Mouse (Mus musculus) lung, postnatal 25 days (tissue): ENCODE results near the gene Cela3a.
A peak's percentile ranks its signal among the peaks of the same experiment; 100 is the strongest.
"Not testable (repeated sequence)": the region's sequence is repeated elsewhere in the genome, so short reads cannot be mapped to it uniquely, and the experiment has no call there.

Source experiments
- DNase-seq: peaks from one replicate; pipeline ENCODE4 v3.0.0; 2022; ENCODE audit warnings: low spot score

The Cela3a gene

DNA sequence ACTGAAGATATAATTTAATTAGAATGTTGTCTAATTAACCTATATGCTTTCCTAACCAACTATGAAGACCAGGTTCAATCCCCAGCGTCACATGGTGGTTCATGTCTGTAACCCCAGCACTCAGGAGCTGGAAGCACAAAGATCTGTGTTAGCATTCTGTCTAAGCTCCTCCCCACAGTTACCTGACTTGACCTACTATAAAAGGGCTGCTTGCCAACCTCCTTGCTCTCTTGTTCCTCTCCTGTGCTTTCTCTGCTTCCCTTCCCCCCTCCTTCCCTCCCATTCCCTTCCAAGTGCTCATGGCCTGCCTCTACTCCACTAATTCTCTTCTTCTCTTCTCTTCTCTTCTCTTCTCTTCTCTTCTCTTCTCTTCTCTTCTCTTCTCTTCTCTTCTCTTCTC, 5.3 kb upstream of the Cela3a start:
- DNase-seq, result peak; percentile 64

DNA sequence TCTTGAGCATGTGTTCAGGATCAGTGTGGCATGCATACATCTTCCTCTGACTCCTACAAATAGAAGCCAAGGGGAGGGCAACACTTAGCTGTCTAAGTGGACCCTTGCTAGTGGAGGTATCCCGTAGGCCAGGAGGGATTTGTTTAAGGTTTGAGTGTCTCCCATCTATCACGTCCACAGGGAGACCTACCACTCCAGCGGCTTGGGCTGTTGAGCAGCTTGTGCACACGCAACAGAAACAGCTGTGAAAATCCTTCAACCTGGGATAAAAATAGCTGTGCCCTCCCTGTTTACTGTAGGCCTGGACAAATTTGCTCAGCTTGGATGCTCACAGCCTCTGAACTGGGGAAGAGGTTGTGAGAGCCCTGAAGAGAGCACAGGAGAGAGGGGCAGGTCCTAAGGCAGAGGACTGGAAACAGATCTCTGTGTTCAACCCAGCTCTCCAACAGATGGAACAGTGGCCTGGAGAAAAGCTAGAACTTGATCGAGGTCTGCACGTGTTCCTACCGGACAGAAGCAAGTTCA, 2.7 kb upstream of the Cela3a start:
- not testable (repeated sequence) for DNase-seq

DNA sequence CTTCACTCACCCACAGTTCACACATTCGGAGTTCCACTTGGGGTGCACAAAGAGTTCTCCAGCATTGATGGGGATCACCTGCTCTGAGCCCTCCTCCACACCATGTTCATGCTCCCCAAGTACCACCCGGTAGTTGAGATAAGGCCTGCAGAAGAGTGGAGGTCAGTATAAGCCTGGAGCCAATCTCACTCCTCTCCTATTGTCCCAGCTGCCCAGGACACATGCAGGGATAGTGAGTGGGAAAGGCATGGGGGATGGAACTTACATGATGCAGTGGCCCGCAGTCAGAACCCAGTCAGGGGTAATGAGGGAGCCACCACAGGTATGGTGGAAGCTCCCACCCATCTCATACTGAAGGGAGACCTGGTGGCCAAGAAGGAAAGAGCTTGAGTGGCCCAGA, 4.0 kb downstream of the Cela3a start:
- DNase-seq, result no peak

DNA sequence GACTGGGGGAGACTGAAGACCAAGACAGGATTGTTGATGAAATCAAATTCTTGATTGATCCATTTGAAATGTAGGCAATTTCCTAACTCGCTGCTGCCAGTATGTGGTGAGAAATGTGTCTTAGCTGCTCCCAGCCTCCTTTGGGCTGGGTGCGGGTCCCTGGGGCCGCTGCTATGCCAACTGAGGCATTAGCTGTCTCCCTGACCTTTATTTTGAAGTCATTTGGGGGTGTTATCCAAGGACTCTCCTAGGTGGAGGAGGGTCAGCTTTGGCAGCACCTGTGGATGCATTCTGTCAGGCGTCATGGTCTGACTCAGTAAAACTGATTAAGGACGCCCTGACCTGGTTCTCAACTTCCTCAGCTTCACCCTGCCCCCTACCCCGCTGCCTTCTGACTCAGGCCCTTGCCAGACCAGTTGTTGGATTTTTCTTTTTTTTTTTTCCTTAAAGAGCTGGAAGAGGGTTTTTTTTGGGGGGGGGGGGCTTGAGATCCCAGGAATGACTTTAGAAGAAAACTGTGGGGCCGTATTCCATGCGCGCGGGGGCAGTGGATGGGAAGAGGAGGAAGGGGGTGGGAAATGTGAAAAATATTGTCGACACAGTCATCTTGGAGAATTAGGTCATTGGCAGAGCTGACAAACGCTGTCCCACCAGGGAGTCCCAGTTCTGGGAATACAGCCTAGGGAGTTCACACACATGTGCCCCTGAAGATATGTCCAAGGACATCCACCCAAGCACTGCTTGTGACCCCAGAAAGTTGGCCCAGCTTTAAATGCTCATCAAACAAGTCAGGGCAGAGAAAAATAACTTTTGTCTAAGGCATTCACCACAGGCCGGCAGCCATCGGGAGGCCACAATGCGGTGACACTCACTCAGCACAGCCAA, 12.7 kb downstream of the Cela3a start:
- no peak for DNase-seq

DNA sequence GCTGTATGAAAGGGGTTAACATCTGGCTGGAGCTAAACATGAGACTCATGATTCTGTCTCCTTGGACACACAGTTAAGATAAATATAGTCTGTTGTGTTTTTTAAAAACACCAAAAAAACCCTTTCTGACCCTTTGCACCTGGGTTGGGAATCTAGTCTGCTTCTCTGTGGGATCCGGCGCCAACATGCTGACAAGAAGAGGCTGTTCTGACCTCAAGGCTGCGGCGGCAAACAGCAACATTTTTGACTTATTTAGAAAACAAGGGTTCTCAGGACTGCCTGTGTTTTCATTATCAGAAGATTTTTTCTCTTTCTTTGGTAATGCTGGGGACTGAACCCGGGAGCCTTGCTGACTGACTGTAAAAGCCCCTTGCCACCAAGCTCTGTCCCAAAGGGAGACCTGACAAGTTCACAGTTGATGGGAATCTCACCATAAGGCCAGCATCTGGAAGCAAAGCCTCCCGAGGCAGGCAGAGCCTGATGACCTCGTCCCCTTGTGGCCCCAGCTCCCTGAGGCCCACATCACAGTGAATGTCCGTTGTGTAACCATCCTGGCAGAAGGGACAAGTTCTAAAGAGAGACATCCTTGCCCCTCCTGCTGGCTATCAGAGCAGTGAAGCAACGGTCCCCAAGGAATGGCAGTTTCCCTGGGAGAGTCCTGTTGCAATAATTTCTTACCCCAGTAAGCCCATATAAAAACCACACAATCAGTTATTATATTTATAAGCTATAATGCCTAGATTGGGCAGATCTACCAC, 16.0 kb downstream of the Cela3a start:
- no peak for DNase-seq

DNA sequence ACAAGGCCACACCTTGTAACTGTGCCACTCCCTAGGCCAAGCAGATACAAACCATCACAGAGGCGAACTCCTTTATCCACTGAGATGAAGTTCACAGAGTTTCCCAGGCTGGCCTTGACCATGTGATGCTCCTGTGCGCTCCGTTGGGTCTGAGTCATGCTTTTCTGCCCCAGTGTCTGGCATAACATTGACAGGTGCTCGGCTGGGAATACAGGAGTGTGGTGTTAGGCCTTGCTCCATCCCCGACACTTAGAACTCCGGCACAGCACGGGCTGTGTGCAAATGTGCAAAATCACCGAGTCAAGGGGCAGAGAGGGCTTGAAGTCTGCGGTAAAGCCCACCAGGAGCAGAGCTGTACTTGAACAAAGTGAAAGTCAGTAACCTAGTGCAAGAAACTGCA, 16.7 kb downstream of the Cela3a start:
- DNase-seq, result no peak

DNA sequence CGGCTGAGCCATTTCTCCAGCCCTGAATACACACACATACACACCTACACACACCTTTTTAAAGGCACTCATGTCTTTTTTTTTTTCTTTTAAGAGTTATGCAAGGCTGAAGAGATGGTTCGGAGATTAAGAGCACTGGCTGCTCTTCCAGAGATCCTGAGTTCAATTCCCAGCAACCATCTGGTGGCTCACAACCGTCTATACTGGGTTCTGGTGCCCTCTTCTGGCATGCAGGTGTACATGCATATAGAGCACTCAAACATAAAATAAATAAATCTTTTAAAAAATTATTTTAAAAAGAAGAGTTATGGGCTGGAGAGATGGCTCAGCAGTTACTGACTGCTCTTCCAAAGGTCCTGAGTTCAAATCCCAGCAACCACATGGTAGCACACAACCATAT, 18.3 kb downstream of the Cela3a start:
- no peak for DNase-seq

DNA sequence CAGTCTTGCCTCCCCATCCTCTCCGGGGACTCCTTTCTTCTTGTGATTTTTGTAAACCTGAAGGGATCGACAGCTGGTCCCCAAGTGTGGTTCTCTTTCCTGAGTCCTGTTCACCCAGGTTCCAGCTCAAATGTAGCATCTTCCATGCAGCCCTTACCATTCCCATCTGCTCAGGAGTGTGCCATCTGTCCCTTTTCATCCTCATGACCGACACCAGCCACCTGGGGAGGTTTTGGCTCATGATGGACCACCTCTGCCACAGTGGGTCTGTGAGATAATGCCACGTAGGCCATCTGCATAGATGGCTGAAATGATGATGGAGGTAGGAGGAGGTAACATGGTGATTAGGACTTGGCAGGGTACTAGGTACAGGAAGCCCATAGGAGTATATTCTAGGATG, 19.4 kb downstream of the Cela3a start:
- no peak for DNase-seq

DNA sequence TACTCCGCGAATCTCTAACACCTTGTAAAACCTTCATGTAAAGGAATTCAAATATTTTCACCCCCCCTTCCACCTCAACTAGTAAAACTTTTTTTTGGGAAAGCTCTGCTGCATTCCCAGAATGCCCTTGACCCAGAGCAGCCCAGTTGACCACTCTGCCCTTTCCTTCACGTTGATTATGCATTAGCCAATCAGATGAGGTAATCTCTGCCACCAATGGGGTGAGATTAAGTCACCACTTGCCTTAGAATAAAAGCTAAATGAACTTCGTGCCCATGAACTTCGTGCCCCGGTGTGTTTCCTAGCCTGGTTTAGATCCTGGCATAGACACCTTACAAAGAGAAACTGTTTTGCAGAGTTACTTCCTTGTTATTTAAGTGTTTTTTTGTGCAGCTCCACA, 20.6 kb downstream of the Cela3a start:
- DNase-seq, result peak; percentile 66

DNA sequence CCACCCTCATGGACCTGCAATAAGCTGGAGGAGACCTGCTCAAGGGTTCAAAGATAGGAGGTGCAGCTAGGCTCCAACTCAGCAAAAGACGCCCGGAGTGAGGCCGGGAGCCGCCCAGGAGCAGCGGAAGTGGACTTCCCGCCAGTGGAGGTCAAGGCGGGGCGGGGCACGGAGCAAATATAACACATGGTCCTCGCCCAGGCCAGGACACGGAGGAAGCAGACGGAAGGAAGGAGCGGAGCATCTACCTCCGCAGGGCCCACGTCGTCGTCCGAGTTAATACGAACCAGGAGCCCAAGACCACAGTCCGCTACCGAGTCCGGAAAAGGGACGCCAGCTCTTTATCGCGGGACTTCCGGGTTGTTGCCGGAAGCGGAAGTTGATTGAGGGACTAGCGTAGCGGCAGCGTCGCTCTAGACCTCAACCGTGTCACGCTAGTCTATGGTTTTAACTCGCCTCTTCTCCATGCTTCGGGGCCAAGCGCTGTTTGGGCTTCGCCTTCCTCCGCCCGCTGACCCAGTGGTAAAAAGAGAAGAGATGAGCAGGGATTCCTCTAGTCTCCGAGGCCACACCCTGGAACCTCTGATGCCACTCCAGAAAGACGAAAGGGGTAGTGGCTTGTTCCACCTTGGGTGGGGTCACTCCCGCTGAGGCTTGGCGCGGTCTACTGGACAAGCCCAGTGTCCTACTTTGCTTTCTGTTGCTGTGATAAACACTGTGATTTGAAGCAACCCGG, 21.4 kb downstream of the Cela3a start:
- peak; percentile 91 for DNase-seq

DNA sequence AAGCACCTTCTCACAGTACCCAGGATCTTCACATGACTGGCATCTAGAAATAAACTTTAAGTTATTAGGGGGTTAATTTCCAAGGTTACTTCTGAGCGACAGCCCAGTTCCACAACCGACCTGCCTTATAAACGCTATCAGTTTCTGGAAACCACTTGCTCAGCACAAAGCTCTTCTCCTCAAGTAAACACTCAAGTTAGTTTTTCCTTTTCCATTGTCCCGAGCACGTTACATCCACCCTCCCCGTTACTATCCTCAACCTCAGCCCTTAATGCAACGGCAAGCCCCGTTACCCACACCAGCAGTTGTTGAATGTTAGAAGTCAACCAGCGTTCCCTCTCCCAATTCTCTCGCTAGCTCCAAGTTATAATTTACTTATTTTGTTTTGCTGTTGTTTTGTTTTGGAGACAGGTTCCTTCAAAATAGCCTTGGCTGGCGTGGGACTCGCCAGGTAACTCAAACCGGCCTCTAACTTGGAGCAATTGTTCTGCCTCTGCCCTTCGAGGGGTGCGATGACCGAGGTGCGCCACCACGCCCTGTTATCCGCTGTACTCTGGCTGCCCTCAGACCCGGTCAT, 22.0 kb downstream of the Cela3a start:
- no peak for DNase-seq

DNA sequence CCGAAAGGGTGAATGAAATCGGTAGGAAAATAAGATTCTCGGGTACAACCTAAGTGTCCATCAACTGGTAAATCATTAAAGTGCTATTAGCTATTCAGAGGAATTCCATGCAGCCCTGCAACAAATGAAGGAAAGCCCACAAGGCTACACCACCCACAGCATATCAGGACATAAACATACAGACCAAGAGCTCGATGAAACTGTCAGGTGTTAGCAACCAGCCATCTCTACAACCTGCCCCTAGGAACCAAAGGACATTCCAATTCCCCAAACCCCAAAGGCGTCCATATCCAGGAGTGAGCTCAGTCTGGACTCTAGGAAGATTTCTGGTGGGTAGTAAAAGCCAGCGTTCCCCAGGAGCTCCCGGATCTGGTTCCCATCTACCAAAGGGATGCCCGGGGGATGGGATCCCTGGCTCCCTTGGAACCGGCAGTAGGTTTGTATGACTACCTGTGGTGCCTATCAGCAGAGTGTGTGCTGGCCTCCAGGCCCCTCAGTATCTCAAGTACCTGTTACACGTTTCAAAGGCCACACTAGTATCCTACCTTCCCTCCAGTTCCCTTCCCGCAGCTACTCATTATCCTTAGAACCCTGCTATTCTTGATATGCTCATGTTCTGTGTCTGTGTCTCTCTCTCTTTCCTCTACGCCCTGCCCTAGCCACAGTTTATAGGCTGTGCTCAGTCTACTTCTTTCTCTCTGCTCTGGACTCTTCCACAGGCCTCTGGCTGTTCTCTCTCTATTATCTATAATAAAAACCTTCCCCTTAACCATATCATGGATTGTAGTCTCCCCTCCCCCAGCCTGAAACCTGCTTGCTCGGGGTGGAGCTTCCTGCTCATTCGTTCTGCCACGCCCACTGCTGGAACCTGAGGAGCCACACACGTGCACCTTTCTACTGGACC, 28.6 kb downstream of the Cela3a start:
- DNase-seq, result no peak

DNA sequence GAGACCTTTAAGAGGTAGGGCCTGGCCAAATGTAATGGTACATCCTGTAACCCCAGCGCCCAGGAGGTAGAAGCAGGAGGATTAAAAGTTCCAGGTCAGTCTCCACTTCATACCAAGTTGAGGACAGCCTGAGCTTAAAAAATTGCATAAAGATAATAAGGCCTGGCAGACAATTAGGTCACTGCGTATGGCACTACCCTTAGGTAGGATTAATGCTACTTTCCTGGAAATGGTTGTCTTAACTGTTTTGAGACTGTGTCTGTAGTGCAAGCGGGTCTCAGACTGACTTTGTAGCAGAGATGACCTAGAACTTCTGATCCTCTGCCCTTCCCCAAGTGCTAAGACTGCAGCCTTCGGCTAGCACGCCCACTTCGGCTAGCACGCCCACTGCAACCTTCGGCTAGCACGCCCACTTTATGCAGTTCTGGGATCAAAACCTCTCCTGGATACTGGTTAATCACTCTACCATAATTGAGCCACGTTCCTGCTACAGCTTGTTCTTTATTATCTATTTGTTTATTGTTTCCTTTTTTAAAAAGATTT, 29.8 kb downstream of the Cela3a start:
- no peak for DNase-seq

DNA sequence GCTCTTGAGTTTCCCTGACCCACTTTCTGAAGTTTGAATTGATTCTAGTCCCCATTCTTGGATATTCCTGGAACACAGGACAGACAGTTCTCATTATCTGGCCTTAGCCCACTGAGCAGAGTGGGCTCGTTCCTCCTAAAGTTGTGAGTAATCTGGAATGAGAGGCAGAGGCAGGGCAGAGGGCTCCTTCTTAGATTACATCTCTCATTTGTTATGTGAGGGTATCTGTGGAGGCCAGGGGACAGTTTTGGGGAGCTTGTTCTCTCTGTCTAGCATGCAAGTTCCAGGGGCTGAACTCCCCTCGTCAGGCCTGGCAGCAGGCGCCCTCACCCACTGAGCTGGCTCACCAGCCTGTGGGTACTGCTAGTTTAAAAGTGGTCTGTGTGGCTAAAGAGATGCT, 30.5 kb downstream of the Cela3a start:
- DNase-seq, result no peak

DNA sequence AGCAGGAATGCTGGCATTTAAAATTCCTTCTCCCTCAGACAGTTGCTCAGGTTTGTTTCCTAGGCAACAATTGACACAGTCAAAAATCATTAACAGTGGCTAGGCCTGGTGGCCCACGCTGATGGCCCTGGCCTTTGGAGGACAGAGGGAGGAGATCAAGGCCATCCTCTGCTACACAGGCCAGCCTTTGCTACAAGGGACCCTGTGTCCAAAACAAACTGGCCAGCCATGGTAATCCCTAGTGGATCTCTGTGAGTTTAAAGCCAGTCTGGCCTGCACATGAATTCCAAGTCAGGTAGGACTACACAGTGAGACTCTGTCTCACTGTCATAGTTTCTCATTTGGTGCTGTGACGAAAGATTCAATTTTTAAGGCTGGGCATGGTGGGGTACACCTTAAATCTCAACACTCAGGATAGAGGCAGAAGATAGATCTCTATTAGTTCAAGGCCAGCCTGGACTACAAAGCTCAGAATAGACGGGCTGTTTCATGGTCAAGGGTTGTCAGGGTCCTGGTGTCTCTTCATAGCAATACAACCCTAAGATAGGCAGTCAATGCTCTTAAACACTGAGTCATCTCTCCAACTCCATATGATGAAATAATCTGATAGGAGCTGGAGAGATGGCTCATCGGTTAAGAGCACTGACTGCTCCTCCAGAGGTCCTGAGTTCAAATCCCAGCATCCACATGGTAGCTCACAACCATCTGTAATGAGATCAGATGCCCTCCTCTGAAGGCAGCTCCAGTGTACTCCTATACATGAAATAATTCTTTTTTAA, 31.9 kb downstream of the Cela3a start:
- DNase-seq, result no peak

DNA sequence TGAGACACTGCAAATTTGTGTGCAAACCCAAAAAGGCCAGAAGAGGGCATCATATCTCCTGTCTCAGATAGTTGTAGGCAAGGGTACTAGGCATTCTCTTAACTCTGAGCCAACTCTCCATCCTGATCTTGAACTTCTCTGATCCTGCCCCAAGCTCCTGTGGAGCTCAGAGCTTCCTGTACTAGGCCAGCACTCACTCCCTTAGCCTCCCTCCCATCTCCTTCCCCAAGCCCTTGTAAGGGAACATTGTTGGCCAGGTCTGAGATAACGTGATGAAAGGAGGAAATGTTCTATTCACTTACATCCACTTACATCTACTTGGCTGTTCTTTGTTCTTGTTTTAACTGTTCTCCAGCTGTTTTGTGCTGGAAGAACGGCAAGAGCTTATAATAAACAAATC, 32.8 kb downstream of the Cela3a start:
- DNase-seq, result no peak

DNA sequence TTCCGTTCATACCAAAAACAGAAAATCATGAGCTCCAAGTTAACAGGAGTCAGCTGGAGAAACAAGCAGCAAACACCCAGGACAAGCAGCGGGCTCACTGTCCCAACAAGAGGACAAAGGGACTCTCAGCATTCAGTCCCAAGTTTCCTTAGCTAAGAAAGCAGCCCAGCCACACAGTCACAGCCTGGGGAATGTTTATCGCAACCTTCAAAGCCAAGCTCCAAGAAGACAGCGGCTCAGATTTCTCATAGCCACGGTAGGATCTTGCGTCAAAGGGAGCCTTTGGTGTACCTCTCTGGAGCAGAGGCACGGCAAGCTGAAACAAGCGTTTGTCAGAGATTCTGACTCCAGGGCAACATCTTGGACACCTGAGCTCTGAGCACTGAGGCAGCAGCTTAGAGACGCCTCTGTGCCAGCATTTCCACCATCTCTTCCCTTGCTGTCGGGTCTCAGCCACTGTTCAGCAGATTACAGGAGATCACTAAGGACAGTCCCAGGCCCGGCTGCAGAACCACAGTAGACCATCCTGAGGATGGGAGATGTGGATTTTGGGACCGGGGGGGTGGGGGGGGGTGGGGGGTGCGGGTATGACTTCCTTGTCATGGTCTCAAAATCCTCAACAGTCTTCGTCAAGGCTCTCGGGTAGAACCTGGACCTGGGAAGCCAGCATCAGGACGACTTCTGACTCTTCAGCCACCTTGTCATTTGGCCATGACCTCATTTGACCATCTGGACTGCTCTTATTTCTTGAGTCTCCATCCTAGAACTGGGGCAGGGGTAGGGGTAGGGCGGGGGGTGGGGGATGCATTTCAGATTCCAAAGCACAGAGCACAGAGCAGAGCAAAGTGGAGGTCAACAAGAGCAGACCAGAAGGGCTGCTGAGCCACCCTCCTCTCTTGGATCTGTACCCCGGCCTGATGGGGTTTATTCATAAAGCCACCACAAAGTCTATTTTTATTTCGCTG, 34.0 kb downstream of the Cela3a start:
- DNase-seq, result no peak

DNA sequence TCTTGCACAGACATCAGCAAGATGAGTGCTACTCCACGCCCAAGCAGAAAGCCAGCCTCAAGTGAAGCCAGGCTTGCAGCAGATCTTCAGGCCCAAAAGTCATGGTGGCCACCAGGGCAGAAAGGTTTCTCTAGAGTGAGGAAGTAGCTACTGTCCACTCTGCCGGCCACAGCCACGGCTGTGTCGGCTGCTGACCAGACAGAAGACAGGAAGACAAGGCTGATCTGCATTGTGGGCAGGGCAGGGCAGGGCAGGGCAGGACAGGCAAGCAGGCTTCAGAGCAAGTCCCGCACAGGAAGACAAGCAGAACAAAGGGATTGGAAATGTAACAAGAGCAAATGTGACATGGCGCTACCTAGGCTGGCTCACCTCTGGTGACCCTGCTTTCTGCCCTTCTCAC, 35.9 kb downstream of the Cela3a start:
- no peak for DNase-seq
